Mouse (Mus musculus) ES-Bruce4 (cell line): ENCODE data around the gene E130308A19Rik. TPM values are rescaled to one million over a fixed set of nuclear protein-coding genes. Genes with fewer than 3 reads are reported as not detected.

Experiments used
- H3K27ac ChIP-seq: 2 replicates; pipeline ENCODE4 v1.5.1; 2012; ENCODE audit warnings: low read length, inconsistent platforms; ENCODE audit not compliant: insufficient read depth
- H3K27me3 ChIP-seq: 2 replicates; pipeline ENCODE4 v1.6.1; 2012; ENCODE audit warnings: mild to moderate bottlenecking, low read length, inconsistent platforms; ENCODE audit not compliant: control insufficient read depth, poor library complexity, insufficient read depth, severe bottlenecking
- H3K36me3 ChIP-seq: 2 replicates; pipeline ENCODE4 v1.6.1; 2012; ENCODE audit warnings: inconsistent platforms, mild to moderate bottlenecking, low read length, moderate library complexity; ENCODE audit not compliant: control insufficient read depth, poor library complexity, insufficient read depth, severe bottlenecking
- H3K4me1 ChIP-seq: one replicate; pipeline ENCODE4 v1.8.1; 2011; ENCODE audit warnings: low read length; ENCODE audit not compliant: control insufficient read depth, insufficient read depth
- H3K4me3 ChIP-seq: 2 replicates; pipeline ENCODE4 v1.5.1; 2011; ENCODE audit warnings: low read depth, mild to moderate bottlenecking, low read length
- H3K9ac ChIP-seq: 2 replicates; pipeline ENCODE4 v1.6.1; 2012; ENCODE audit warnings: low read depth, mild to moderate bottlenecking, inconsistent platforms; ENCODE audit not compliant: poor library complexity, severe bottlenecking
- H3K9me3 ChIP-seq: replicated peaks from 2 replicates; pipeline ENCODE4 v1.6.1; 2012; ENCODE audit warnings: mild to moderate bottlenecking, low read length, inconsistent platforms; ENCODE audit not compliant: control insufficient read depth, poor library complexity, insufficient read depth, severe bottlenecking
- CTCF ChIP-seq: IDR thresholded peaks from one replicate; pipeline ENCODE4 v1.8.1; 2011; ENCODE audit warnings: low read depth, low read length
- EP300 ChIP-seq: IDR thresholded peaks from 2 replicates; pipeline ENCODE4 v1.6.1; 2011; ENCODE audit warnings: low read depth, low read length; ENCODE audit not compliant: insufficient read depth
- POLR2A ChIP-seq: IDR thresholded peaks from one replicate; pipeline ENCODE4 v1.8.1; 2011; ENCODE audit warnings: low read length; ENCODE audit not compliant: insufficient read depth
- polyA plus RNA-seq: library from polyadenylated mRNA; stranded (reverse); fragments of >200 nt; gene quantifications from 2 replicates; pipeline ENCODE4 v1.2.4, GENCODE M21; 2011; ENCODE audit warnings: low read depth; ENCODE audit not compliant: missing spikeins, insufficient read depth, insufficient read length

The E130308A19Rik gene
- polyA plus RNA-seq, 1 experiment: 16.3 TPM

DNA sequence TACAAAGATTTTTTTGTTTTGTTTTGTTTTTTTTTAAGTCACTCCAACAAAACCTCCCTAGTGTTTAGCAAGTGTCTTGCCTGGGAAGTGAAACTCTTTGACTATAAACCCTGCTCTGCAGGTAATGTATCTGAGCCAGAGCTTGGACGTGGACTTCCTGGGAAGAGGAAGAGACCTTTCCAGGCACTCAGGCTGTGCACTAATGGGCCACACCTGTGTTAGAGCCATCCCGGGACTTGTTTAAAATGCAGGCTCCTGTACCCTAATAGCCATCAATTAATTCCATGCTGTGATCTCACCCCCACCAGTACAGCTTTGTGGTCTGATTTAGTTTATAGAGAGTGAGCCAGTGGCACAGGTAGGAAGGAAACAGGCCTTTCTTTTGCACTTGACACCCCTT lies 86.9 kb downstream of the E130308A19Rik start:
- no peaks in the 10 kb centered on the region for H3K9me3 ChIP-seq
- no peak for TF ChIP-seq EP300
- no peak for TF ChIP-seq POLR2A
- TF ChIP-seq CTCF: no peak
- no peak overlapping the region for H3K4me3 ChIP-seq
- no peaks in the 10 kb centered on the region for H3K36me3 ChIP-seq
- no peak overlapping the region for H3K27ac ChIP-seq
- no peak overlapping the region for H3K9ac ChIP-seq
- peaks cover 2% of the 10 kb centered on the region for H3K4me1 ChIP-seq
- H3K27me3 ChIP-seq: no peaks in the 10 kb centered on the region

DNA sequence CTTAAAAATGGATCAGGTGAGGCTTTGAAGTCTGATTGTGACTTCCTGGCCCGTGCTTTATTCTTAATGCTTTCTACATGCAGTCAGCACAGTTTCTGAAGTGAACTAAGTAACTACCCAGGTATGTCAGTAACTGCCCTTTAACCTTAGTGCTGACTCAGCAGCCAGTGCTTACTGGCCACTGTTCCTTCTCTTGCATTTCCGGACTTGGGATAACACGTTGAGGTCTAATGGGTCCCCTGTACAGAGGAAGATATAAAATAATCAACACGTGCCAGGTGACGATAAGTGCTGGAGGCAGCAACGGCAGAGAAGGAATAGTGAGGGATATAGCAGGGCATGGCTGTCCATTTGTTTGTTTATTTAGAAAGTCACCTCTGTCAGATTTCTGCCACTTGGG lies 88.5 kb downstream of the E130308A19Rik start:
- TF ChIP-seq CTCF (no peak), POLR2A (no peak), EP300 (no peak)
- Histone ChIP-seq H3K27ac (no peak overlapping the region), H3K36me3 (no peaks in the 10 kb centered on the region), H3K9ac (no peak overlapping the region), H3K27me3 (no peaks in the 10 kb centered on the region), H3K4me1 (peaks cover 2% of the 10 kb centered on the region), H3K9me3 (no peaks in the 10 kb centered on the region), H3K4me3 (no peak overlapping the region)

DNA sequence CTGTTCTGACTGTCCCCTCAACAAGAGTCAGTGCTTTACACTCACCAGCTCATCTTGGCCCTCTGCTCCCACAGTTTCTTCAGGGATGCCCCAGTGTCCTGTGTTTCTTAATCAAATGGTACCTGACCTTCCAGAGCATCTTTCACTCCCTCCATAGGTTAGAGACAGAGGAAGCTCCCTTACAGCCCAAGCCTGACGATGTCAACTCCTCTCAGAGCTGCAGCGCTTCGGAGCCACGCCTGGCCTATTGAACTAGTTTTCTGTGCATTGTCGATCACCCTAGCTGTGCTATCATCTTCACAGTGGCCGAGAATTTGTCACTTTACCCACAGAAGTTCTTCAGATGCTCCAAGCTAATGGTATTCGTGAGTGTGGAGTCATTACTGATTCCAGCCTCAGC lies 88.9 kb downstream of the E130308A19Rik start:
- Histone ChIP-seq H3K27ac (no peak overlapping the region), H3K9ac (no peak overlapping the region), H3K4me3 (no peak overlapping the region), H3K27me3 (no peaks in the 10 kb centered on the region), H3K4me1 (peaks cover 2% of the 10 kb centered on the region), H3K9me3 (no peaks in the 10 kb centered on the region), H3K36me3 (no peaks in the 10 kb centered on the region)
- TF ChIP-seq POLR2A: no peak
- TF ChIP-seq EP300: no peak
- TF ChIP-seq CTCF: no peak

DNA sequence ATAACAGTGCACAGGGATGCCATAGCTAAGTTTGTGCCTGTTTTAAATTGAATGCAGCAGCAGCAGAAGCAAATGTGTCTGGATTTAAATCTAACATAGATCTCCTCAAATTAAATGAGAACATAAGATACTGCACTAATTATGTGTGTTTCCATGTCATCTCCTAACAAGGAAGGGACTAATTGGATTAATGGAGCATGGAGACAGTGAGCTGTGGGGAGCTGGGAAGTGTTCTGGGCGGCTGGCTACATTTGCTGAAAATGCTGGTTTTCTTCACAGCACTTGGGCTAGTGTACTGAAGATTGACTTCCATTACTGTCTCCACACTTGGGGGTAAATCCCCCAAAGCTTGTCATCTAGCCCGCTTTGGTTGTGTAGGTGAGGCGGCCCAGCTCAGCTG lies 89.5 kb downstream of the E130308A19Rik start:
- no peak overlapping the region for H3K9ac ChIP-seq
- H3K4me3 ChIP-seq: no peak overlapping the region
- H3K36me3 ChIP-seq: no peaks in the 10 kb centered on the region
- no peaks in the 10 kb centered on the region for H3K9me3 ChIP-seq
- H3K27ac ChIP-seq: no peak overlapping the region
- no peaks in the 10 kb centered on the region for H3K27me3 ChIP-seq
- TF ChIP-seq POLR2A (no peak), EP300 (no peak), CTCF (no peak)
- peaks cover 2% of the 10 kb centered on the region for H3K4me1 ChIP-seq

DNA sequence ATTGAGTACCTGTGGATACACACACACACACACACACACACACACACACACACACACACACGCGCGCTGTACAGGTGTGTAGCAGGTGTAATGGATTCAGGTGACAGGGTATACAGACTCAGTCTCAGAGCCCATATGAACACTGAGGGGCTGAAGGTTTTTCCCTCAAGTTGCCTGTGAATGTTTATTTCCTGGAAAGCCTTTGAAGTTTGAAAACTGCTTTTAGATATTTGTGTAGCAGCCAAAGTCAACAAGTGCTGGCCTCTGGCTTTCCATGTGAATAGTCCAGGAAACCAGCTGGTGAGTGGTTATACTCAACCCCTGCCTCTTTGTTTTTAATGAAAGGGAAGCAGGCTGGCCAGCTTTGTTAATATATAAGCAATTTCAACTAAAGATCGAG lies 91.3 kb downstream of the E130308A19Rik start:
- H3K27me3 ChIP-seq: no peaks in the 10 kb centered on the region
- no peaks in the 10 kb centered on the region for H3K36me3 ChIP-seq

DNA sequence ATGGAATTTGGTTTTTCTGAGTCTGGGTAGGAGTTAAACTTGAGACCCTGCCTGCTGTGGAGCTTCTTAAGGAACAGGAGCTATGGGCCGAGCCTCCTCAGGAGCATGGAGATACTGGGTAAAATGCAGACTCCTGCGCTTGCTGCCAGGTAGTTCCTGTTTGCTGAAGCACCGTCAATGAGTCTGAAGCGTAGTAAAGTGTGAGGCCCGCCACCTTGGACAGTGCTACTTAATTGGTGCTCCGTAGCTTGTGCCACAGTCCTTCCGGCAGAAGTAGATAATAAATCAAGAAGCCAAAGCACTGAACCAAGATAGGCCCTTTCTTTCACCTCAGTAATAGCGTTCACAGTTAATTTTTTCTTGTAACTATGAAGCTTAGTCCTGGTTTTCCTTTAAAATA lies 92.5 kb downstream of the E130308A19Rik start:
- Histone ChIP-seq H3K9ac (no peak overlapping the region), H3K36me3 (no peaks in the 10 kb centered on the region)
- no peak for TF ChIP-seq CTCF
- TF ChIP-seq EP300: no peak
- TF ChIP-seq POLR2A: no peak

More for the DNA sequence above, 91.3 kb downstream of the E130308A19Rik start:
- Histone ChIP-seq H3K4me3 (no peak overlapping the region), H3K27ac (no peak overlapping the region), H3K9me3 (no peaks in the 10 kb centered on the region), H3K9ac (no peak overlapping the region), H3K4me1 (peaks cover 2% of the 10 kb centered on the region)
- no peak for TF ChIP-seq CTCF
- no peak for TF ChIP-seq POLR2A
- no peak for TF ChIP-seq EP300

More for the DNA sequence above, 92.5 kb downstream of the E130308A19Rik start:
- Histone ChIP-seq H3K4me3 (no peak overlapping the region), H3K27ac (no peak overlapping the region), H3K27me3 (no peaks in the 10 kb centered on the region), H3K9me3 (no peaks in the 10 kb centered on the region), H3K4me1 (peaks cover 2% of the 10 kb centered on the region)
